Mouse (Mus musculus): Measurements from ENCODE around the gene Shkbp1. TPM values are rescaled to one million over a fixed set of nuclear protein-coding genes. Genes with fewer than 3 reads are reported as not detected.

Shkbp1 gene
- polyA plus RNA-seq (2012; rRNA removed) = 100 and 119 TPM in 2 replicates

DNA sequence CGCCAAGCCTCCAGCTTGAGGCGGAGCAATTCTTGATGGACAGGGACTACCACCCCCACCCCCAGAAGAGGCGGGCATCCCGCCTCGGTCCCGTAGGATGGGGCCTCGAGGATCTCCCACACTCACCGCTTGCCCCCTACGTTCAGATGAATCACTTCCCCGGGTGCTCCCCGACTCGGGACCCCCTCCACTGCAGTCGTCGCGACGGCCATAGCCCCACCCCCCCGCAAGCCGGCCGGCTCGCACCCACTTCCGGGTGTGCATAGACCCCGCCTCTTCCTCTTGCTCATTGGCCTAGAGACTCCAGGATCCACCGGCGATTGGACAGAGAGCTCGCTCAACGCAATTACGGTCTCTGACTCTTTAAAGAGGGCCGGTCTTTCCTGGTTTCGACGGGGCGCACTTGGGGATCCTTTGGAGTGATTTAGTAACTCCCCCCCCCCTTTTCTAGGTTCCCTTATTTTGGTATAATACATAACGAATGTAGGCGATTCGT lies at the start of gene Shkbp1:
Gene Shkbp1, minus strand, starts transcription at position 275 of the 496 bp plus-strand sequence.

DNA sequence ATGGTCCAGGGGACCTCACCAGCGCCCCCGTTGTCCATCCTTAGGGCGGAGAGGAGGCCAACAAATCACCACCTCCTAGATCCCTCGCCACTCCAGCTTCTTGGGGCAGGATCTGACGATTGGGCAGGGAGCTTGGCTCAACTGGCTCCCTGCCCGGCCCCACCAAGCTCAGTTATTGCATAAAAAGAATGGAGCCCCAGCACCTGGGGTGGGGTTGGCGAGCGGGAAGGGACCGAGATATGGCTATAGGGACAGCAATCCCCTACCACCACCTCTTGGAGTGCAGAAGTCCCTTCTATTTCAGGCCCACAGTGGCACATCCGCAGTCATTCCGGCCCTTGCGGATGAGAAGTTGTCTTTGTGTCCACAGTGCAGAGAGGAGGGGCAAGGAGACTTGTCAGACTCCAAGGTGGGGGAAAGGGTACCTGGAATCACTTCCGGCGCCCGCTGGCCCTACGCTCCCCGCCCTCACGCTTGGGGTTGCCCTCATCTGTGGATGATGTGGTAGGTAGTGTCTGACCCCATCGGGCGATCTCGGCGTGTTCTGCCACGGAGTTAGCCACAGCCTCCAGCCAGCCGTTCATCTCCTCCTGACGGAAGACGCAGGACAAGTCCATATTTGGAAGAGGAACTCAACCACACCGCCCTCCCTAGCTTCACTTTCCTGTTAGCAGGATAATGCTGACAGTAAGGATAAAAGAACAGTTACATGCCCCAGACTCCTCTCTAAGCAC lies 1.2 kb upstream of the Shkbp1 start, which contains the start of gene Gm20479:
Gene Gm20479, minus strand, starts transcription at position 559 of the 734 bp plus-strand sequence.

DNA sequence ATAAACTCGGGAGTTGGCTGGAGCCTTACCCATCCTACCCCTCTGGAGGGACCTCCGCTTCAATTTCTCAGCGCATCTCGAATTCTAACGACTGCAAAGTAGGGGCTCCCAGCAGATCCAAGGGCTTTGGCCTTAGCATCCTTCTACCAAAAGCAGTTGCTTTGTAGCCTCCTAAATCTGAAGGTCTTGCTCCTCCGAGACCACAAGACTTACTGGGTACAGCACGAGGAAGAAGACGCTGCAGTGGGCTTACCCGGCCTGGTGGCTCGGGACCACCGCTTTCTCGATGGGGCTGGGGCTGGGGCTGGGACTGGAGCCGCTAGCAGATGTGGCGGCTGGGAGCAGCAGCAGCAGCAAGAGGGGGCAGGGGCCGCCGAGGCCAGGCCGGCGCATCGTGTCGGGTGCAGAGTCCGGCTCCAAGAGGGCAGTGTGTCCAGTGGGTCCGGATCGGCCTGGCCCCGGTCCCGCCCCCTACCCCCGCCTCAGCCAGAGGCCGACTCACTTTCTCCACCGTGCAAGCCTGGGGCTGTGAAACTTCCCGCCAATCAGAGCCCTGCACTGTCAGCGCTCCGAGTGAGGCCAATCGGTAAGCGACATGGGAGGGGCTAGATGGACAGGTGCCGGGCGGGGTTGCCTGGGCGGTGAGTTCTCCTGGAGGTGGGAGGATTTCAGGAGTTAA lies 18.5 kb downstream of the Shkbp1 start, which contains the start of gene Ltbp4:
Gene Ltbp4, minus strand, starts transcription at position 518 of the 679 bp plus-strand sequence.

Other genes starting within 250 kb of the Shkbp1 start
- 0.08 and 0.17 TPM in 2 replicates for gene Cyp2f2, start 236.1 kb downstream of the Shkbp1 start, polyA plus RNA-seq (2012; rRNA removed)
- gene Cyp2t4, start 202.3 kb downstream of the Shkbp1 start, polyA plus RNA-seq (2012; rRNA removed) = not detected in 2 replicates
- gene Egln2, start 189.2 kb downstream of the Shkbp1 start, polyA plus RNA-seq (2012; rRNA removed) = 107 and 114 TPM in 2 replicates
- gene Rab4b, start 177.1 kb downstream of the Shkbp1 start, polyA plus RNA-seq (2012; rRNA removed) = 81.9 and 86.8 TPM in 2 replicates
- 0.07 TPM in 1 of 2 replicates, not detected in the other for gene Gm21983, start 174.9 kb downstream of the Shkbp1 start, polyA plus RNA-seq (2012; rRNA removed)
- 11.9 and 25.3 TPM in 2 replicates for gene Mia, start 174.9 kb downstream of the Shkbp1 start, polyA plus RNA-seq (2012; rRNA removed)
- 8.8 and 9.5 TPM in 2 replicates for gene BC024978, start 160.2 kb downstream of the Shkbp1 start, polyA plus RNA-seq (2012; rRNA removed)
- gene Snrpa, start 159.7 kb downstream of the Shkbp1 start, polyA plus RNA-seq (2012; rRNA removed) = 313 and 339 TPM in 2 replicates
- 13.8 and 14.0 TPM in 2 replicates for gene Itpkc, start 127.4 kb downstream of the Shkbp1 start, polyA plus RNA-seq (2012; rRNA removed)
- 31.9 and 34.2 TPM in 2 replicates for gene Coq8b, start 123.0 kb downstream of the Shkbp1 start, polyA plus RNA-seq (2012; rRNA removed)
- gene Numbl, start 97.6 kb downstream of the Shkbp1 start, polyA plus RNA-seq (2012; rRNA removed) = 93.9 and 103 TPM in 2 replicates
- gene Ltbp4, start 18.3 kb downstream of the Shkbp1 start, polyA plus RNA-seq (2012; rRNA removed) = 26.0 and 28.6 TPM in 2 replicates
- 0.23 and 0.27 TPM in 2 replicates for gene Gm20479, start 1.4 kb upstream of the Shkbp1 start, polyA plus RNA-seq (2012; rRNA removed)
- 53.2 and 53.7 TPM in 2 replicates for gene Sptbn4, start 91.7 kb upstream of the Shkbp1 start, polyA plus RNA-seq (2012; rRNA removed)
- gene Blvrb, start 92.0 kb upstream of the Shkbp1 start, polyA plus RNA-seq (2012; rRNA removed) = 13.4 and 15.1 TPM in 2 replicates
- 5.5 and 6.5 TPM in 2 replicates for gene Sertad3, start 117.7 kb upstream of the Shkbp1 start, polyA plus RNA-seq (2012; rRNA removed)
- gene Sertad1, start 130.9 kb upstream of the Shkbp1 start, polyA plus RNA-seq (2012; rRNA removed) = 4.4 and 5.2 TPM in 2 replicates
- gene Prx, start 143.3 kb upstream of the Shkbp1 start, polyA plus RNA-seq (2012; rRNA removed) = 1.3 and 2.6 TPM in 2 replicates
- gene Hipk4, start 167.2 kb upstream of the Shkbp1 start, polyA plus RNA-seq (2012; rRNA removed) = 0.95 and 0.97 TPM in 2 replicates
- 255 TPM in 2 replicates for gene Pld3, start 197.2 kb upstream of the Shkbp1 start, polyA plus RNA-seq (2012; rRNA removed)
- gene 2310022A10Rik, start 197.2 kb upstream of the Shkbp1 start, polyA plus RNA-seq (2012; rRNA removed) = 39.4 and 40.2 TPM in 2 replicates
- 61.1 and 64.9 TPM in 2 replicates for gene Akt2, start 235.5 kb upstream of the Shkbp1 start, polyA plus RNA-seq (2012; rRNA removed)